Mouse (Mus musculus): ENCODE data around the gene Tmem217. TPM values are rescaled to one million over a fixed set of nuclear protein-coding genes. Genes with fewer than 3 reads are reported as not detected.

The Tmem217 gene
- polyA plus RNA-seq, 1 experiment: not detected

- H3K36me3 ChIP-seq (ENCODE audit: control insufficient read depth, insufficient read depth): no peaks in the 10 kb centered on the region
- H3K4me3 ChIP-seq: no peak overlapping the region
- no peaks in the 10 kb centered on the region for H3K27me3 ChIP-seq (ENCODE audit: control insufficient read depth, insufficient read depth, insufficient read length)
- H3K79me2 ChIP-seq (ENCODE audit: control insufficient read depth, insufficient read depth): no peaks in the 10 kb centered on the region
- TF ChIP-seq CEBPB (IDR thresholded peaks at IDR 0.05; ENCODE audit: insufficient read depth, poor library complexity, severe bottlenecking): no peak
- no peak for TF ChIP-seq E2F4 (IDR thresholded peaks at IDR 0.05; ENCODE audit: insufficient read depth)
- no peak for TF ChIP-seq TCF12 (IDR thresholded peaks at IDR 0.05; ENCODE audit: insufficient read depth, poor library complexity, severe bottlenecking)
- TF ChIP-seq SRF (IDR thresholded peaks at IDR 0.05; ENCODE audit: control insufficient read depth, insufficient read length, low read depth): no peak
- TF ChIP-seq POLR2AphosphoS2 (IDR thresholded peaks at IDR 0.05; ENCODE audit: insufficient read length, low read depth): no peak
- no peak for TF ChIP-seq USF1 (IDR thresholded peaks at IDR 0.05; ENCODE audit: low read depth)
- no peak for TF ChIP-seq MYOG (IDR thresholded peaks at IDR 0.05; ENCODE audit: control insufficient read depth in 1 of 3, insufficient read depth in 1 of 3, insufficient read length in 2 of 3, low read depth in 2 of 3)
- no peak for TF ChIP-seq TCF3 (IDR thresholded peaks at IDR 0.05; ENCODE audit: insufficient read length, low read depth)
- no peak for TF ChIP-seq POLR2A (IDR thresholded peaks at IDR 0.05; ENCODE audit: insufficient read length, low read depth)
- TF ChIP-seq REST (IDR thresholded peaks at IDR 0.05; ENCODE audit: insufficient read depth, insufficient read length): no peak
- TF ChIP-seq MYOD1 (IDR thresholded peaks at IDR 0.05; ENCODE audit: control insufficient read depth in 1 of 3, insufficient read length in 2 of 3, low read depth in 2 of 3): no peak
- H3K4me2 ChIP-seq (ENCODE audit: low read depth): no peak overlapping the region
- no peak overlapping the region for H3ac ChIP-seq (ENCODE audit: control insufficient read depth, insufficient read length)
Measured at GRCm38 (mm10) chr17:29540426-29540825, 11.8 kb downstream of the Tmem217 start.

DNA sequence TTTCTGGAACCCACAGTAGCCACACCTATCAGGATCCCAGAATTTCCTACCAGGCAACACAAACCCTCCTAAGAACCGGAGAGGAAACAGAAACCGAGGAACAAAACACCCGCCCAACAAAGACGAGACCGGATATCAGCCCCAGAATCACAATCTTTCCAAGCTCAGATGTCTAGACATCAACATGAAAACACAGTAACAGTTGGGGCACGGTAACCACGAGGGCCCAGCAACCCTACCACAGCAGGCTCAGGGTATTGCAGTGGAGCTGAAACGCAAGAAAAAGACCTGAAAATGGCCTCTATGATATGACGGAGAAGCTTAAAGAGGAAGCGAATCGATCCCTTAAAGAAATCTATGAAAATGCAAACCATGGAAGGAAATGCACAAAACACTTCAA, 18.3 kb downstream of the Tmem217 start:
- H3K4me2 ChIP-seq (ENCODE audit: low read depth): no peak overlapping the region
- H3K79me2 ChIP-seq (ENCODE audit: control insufficient read depth, insufficient read depth): no peaks in the 10 kb centered on the region
- H3K36me3 ChIP-seq (ENCODE audit: control insufficient read depth, insufficient read depth): no peaks in the 10 kb centered on the region
- no peaks in the 10 kb centered on the region for H3K27me3 ChIP-seq (ENCODE audit: control insufficient read depth, insufficient read depth, insufficient read length)
- TF ChIP-seq TCF12 (IDR thresholded peaks at IDR 0.05; ENCODE audit: insufficient read depth, poor library complexity, severe bottlenecking) (no peak), E2F4 (IDR thresholded peaks at IDR 0.05; ENCODE audit: insufficient read depth) (no peak), USF1 (IDR thresholded peaks at IDR 0.05; ENCODE audit: low read depth) (no peak), REST (IDR thresholded peaks at IDR 0.05; ENCODE audit: insufficient read depth, insufficient read length) (no peak), MAX (IDR thresholded peaks at IDR 0.05; ENCODE audit: low read depth) (no peak), MYOG (IDR thresholded peaks at IDR 0.05; ENCODE audit: control insufficient read depth in 1 of 3, insufficient read depth in 1 of 3, insufficient read length in 2 of 3, low read depth in 2 of 3) (no peak), POLR2AphosphoS2 (IDR thresholded peaks at IDR 0.05; ENCODE audit: insufficient read length, low read depth) (no peak), TCF3 (IDR thresholded peaks at IDR 0.05; ENCODE audit: insufficient read length, low read depth) (no peak)
- H3K4me3 ChIP-seq: no peak overlapping the region
- H3ac ChIP-seq (ENCODE audit: control insufficient read depth, insufficient read length): no peak overlapping the region

DNA sequence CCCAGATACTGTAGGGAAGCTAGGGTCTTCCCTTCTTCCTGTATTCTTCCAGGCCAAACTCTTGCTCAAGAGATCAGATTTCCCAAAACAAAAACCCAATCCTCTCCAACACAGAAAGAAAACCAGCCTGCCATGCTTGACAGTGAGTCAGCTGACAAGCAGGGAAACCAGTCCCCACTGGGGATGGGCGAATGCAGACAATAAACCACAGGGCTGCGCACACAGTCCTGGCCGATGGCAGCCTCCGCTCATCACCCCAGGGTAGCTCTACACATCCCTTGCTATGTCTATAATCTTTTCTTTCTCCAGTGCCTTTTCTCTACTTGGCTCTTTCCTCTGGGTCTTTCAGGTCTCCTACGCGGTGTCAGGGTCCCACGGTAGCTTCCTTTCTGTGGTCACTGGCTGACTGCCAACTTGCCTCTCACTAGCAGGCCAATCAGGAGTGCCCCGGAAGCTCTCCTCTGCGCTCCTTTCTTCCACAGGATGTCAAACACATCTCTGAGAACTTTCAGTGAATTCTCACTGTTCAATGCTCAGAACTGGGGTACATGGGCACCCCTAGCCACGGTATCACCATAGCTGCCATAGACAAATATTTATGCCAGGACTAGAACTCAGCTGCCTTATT, 20.3 kb downstream of the Tmem217 start:
- no peak overlapping the region for H3K4me3 ChIP-seq
- no peak for TF ChIP-seq MAX (IDR thresholded peaks at IDR 0.05; ENCODE audit: low read depth)
- no peak for TF ChIP-seq TCF12 (IDR thresholded peaks at IDR 0.05; ENCODE audit: insufficient read depth, poor library complexity, severe bottlenecking)
- TF ChIP-seq POLR2AphosphoS2 (IDR thresholded peaks at IDR 0.05; ENCODE audit: insufficient read length, low read depth): no peak
- H3K36me3 ChIP-seq (ENCODE audit: control insufficient read depth, insufficient read depth): no peaks in the 10 kb centered on the region
- no peaks in the 10 kb centered on the region for H3K79me2 ChIP-seq (ENCODE audit: control insufficient read depth, insufficient read depth)
- no peaks in the 10 kb centered on the region for H3K27me3 ChIP-seq (ENCODE audit: control insufficient read depth, insufficient read depth, insufficient read length)
- H3K4me2 ChIP-seq (ENCODE audit: low read depth): no peak overlapping the region
- H3ac ChIP-seq (ENCODE audit: control insufficient read depth, insufficient read length): no peak overlapping the region

- no peak for TF ChIP-seq MAX (IDR thresholded peaks at IDR 0.05; ENCODE audit: low read depth)
- no peak for TF ChIP-seq MYOG (IDR thresholded peaks at IDR 0.05; ENCODE audit: control insufficient read depth in 1 of 3, insufficient read depth in 1 of 3, insufficient read length in 2 of 3, low read depth in 2 of 3)
- no peak for TF ChIP-seq USF1 (IDR thresholded peaks at IDR 0.05; ENCODE audit: low read depth)
- no peak for TF ChIP-seq MYOD1 (IDR thresholded peaks at IDR 0.05; ENCODE audit: control insufficient read depth in 1 of 3, insufficient read length in 2 of 3, low read depth in 2 of 3)
- TF ChIP-seq REST (IDR thresholded peaks at IDR 0.05; ENCODE audit: insufficient read depth, insufficient read length): no peak
- no peak for TF ChIP-seq SRF (IDR thresholded peaks at IDR 0.05; ENCODE audit: control insufficient read depth, insufficient read length, low read depth)
- no peak for TF ChIP-seq POLR2A (IDR thresholded peaks at IDR 0.05; ENCODE audit: insufficient read length, low read depth)
- no peak for TF ChIP-seq TCF3 (IDR thresholded peaks at IDR 0.05; ENCODE audit: insufficient read length, low read depth)
- TF ChIP-seq CEBPB (IDR thresholded peaks at IDR 0.05; ENCODE audit: insufficient read depth, poor library complexity, severe bottlenecking): no peak
- no peak for TF ChIP-seq TCF12 (IDR thresholded peaks at IDR 0.05; ENCODE audit: insufficient read depth, poor library complexity, severe bottlenecking)
- TF ChIP-seq POLR2AphosphoS2 (IDR thresholded peaks at IDR 0.05; ENCODE audit: insufficient read length, low read depth): no peak
- no peak for TF ChIP-seq E2F4 (IDR thresholded peaks at IDR 0.05; ENCODE audit: insufficient read depth)
Measured at GRCm38 (mm10) chr17:29531278-29531677, 20.9 kb downstream of the Tmem217 start.

DNA sequence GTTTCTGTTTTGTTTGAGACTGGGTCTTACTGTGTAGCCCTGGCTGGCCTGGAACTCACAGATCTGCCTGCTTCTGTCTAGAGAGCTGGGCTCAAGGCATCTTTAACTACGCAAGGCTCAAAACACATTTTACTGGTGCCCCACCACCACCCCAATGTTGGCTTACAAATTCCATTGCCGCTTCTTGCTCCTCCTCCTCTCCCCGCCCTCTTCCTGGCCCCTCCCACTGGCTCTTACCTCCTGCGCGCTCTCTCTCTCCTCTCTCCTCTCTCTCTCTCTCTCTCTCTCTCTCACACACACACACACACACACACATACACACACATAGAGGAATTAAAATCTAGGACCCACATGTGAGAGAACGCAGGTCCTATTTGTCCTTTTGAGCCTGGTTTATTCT, 21.7 kb downstream of the Tmem217 start:
- H3K36me3 ChIP-seq (ENCODE audit: control insufficient read depth, insufficient read depth): no peaks in the 10 kb centered on the region
- TF ChIP-seq USF1 (IDR thresholded peaks at IDR 0.05; ENCODE audit: low read depth) (no peak), MAX (IDR thresholded peaks at IDR 0.05; ENCODE audit: low read depth) (no peak), TCF3 (IDR thresholded peaks at IDR 0.05; ENCODE audit: insufficient read length, low read depth) (no peak), E2F4 (IDR thresholded peaks at IDR 0.05; ENCODE audit: insufficient read depth) (no peak), SRF (IDR thresholded peaks at IDR 0.05; ENCODE audit: control insufficient read depth, insufficient read length, low read depth) (no peak), POLR2AphosphoS2 (IDR thresholded peaks at IDR 0.05; ENCODE audit: insufficient read length, low read depth) (no peak), CEBPB (IDR thresholded peaks at IDR 0.05; ENCODE audit: insufficient read depth, poor library complexity, severe bottlenecking) (no peak), MYOD1 (IDR thresholded peaks at IDR 0.05; ENCODE audit: control insufficient read depth in 1 of 3, insufficient read length in 2 of 3, low read depth in 2 of 3) (no peak), REST (IDR thresholded peaks at IDR 0.05; ENCODE audit: insufficient read depth, insufficient read length) (no peak), MYOG (IDR thresholded peaks at IDR 0.05; ENCODE audit: control insufficient read depth in 1 of 3, insufficient read depth in 1 of 3, insufficient read length in 2 of 3, low read depth in 2 of 3) (no peak), POLR2A (IDR thresholded peaks at IDR 0.05; ENCODE audit: insufficient read length, low read depth) (no peak), TCF12 (IDR thresholded peaks at IDR 0.05; ENCODE audit: insufficient read depth, poor library complexity, severe bottlenecking) (no peak)
- no peak overlapping the region for H3K4me2 ChIP-seq (ENCODE audit: low read depth)
- H3K4me3 ChIP-seq: no peak overlapping the region
- H3K79me2 ChIP-seq (ENCODE audit: control insufficient read depth, insufficient read depth): no peaks in the 10 kb centered on the region
- H3K27me3 ChIP-seq (ENCODE audit: control insufficient read depth, insufficient read depth, insufficient read length): no peaks in the 10 kb centered on the region
- H3ac ChIP-seq (ENCODE audit: control insufficient read depth, insufficient read length): no peak overlapping the region

More at GRCm38 (mm10) chr17:29531278-29531677, 20.9 kb downstream of the Tmem217 start:
- no peak overlapping the region for H3K4me3 ChIP-seq
- H3K79me2 ChIP-seq (ENCODE audit: control insufficient read depth, insufficient read depth): no peaks in the 10 kb centered on the region
- H3ac ChIP-seq (ENCODE audit: control insufficient read depth, insufficient read length): no peak overlapping the region
- H3K27me3 ChIP-seq (ENCODE audit: control insufficient read depth, insufficient read depth, insufficient read length): no peaks in the 10 kb centered on the region
- H3K36me3 ChIP-seq (ENCODE audit: control insufficient read depth, insufficient read depth): no peaks in the 10 kb centered on the region
- H3K4me2 ChIP-seq (ENCODE audit: low read depth): no peak overlapping the region

Measured in myocyte (in vitro differentiated cells).